Mouse (Mus musculus) c-Kit-positive CD71-positive TER-119-negative erythroid progenitor cells, embryonic 14.5 days (primary cell): ENCODE results near the gene Gpld1.

ENCODE experiments used
- DNase-seq: peaks from one replicate; pipeline ENCODE4 v3.0.0-alpha.2; 2013; ENCODE audit warnings: low read depth

Gpld1 gene

GRCm38 (mm10) chr13:24942512-24943282 lies at the start of gene Gpld1:
Gene Gpld1, plus strand, starts transcription at chr13:24943152.
- DNase-seq, result no peak

GRCm38 (mm10) chr13:24893880-24894279 lies 49.1 kb upstream of the Gpld1 start:
- DNase-seq, result no peak

GRCm38 (mm10) chr13:24901916-24902315 lies 41.0 kb upstream of the Gpld1 start:
- no peak for DNase-seq

- no peak for DNase-seq
Observed at GRCm38 (mm10) chr13:24903412-24903811, 39.5 kb upstream of the Gpld1 start.

GRCm38 (mm10) chr13:24905422-24905821 lies 37.5 kb upstream of the Gpld1 start:
- no peak for DNase-seq

- no peak for DNase-seq
Observed at GRCm38 (mm10) chr13:24906831-24907570, 36.0 kb upstream of the Gpld1 start.

- DNase-seq, result no peak
Observed at GRCm38 (mm10) chr13:24909112-24909511, 33.8 kb upstream of the Gpld1 start.

GRCm38 (mm10) chr13:24913576-24913975 lies 29.4 kb upstream of the Gpld1 start:
- DNase-seq, result no peak

GRCm38 (mm10) chr13:24914915-24915314 lies 28.0 kb upstream of the Gpld1 start:
- DNase-seq, result no peak

GRCm38 (mm10) chr13:24915831-24916230 lies 27.1 kb upstream of the Gpld1 start:
- DNase-seq, result no peak

- peak; percentile 22 for DNase-seq
Observed at GRCm38 (mm10) chr13:24920333-24920977, 22.5 kb upstream of the Gpld1 start.

- no peak for DNase-seq
Observed at GRCm38 (mm10) chr13:24921281-24921680, 21.7 kb upstream of the Gpld1 start.

- no peak for DNase-seq
Observed at GRCm38 (mm10) chr13:24923991-24924390, 19.0 kb upstream of the Gpld1 start.

- DNase-seq, result no peak
Observed at GRCm38 (mm10) chr13:24930591-24930990, 12.4 kb upstream of the Gpld1 start.

GRCm38 (mm10) chr13:24933199-24933598 lies 9.8 kb upstream of the Gpld1 start:
- no peak for DNase-seq

- DNase-seq, result no peak
Observed at GRCm38 (mm10) chr13:24936772-24937107, 6.2 kb upstream of the Gpld1 start.

GRCm38 (mm10) chr13:24937108-24937838 lies 5.7 kb upstream of the Gpld1 start, which contains the start of gene Aldh5a1:
Gene Aldh5a1, minus strand, starts transcription at chr13:24937661.
- no peak for DNase-seq

GRCm38 (mm10) chr13:24937839-24938166 lies 5.1 kb upstream of the Gpld1 start:
- no peak for DNase-seq

GRCm38 (mm10) chr13:24938683-24939082 lies 4.3 kb upstream of the Gpld1 start:
- peak; percentile 46 for DNase-seq

- no peak for DNase-seq
Observed at GRCm38 (mm10) chr13:24939472-24939871, 3.5 kb upstream of the Gpld1 start.

- DNase-seq, result no peak
Observed at GRCm38 (mm10) chr13:24943303-24943702, 351 bp downstream of the Gpld1 start.

GRCm38 (mm10) chr13:24945567-24945966 lies 2.6 kb downstream of the Gpld1 start:
- DNase-seq, result no peak
